Mouse (Mus musculus): ENCODE measurements around the gene S100a16. TPM values are rescaled to one million over a fixed set of nuclear protein-coding genes. Genes with fewer than 3 reads are reported as not detected.

S100a16 gene
- polyA plus RNA-seq, 1 experiment from 2014 or later, result 41.3 TPM

GRCm38 (mm10) chr3:90589947-90590346, 52.9 kb downstream of the S100a16 start, which contains the start of gene S100a2:
Gene S100a2, plus strand, starts transcription at chr3:90590247.
- 75% methylated on average over 8 of the region's 8 CpGs for WGBS (ENCODE audit: insufficient replicate concordance)
- H3K4me2 ChIP-seq (ENCODE audit: low read depth, low read length), result 0 out of 2 replicates have a peak within 1 kb of the TSS, but pooled peaks have one; percentile 1
- H3K9ac ChIP-seq (replicated peaks), result no peak within 1 kb of the TSS
- no peaks in the 10 kb centered on the region for H3K27me3 ChIP-seq (ENCODE audit: insufficient read depth, low read length)
- H3K27ac ChIP-seq (ENCODE audit: low read depth), result peak within 1 kb of the TSS; percentile 67
- TF ChIP-seq CTCF (IDR thresholded peaks at IDR 0.05; ENCODE audit: low read depth), result no peak
- TF ChIP-seq EP300 (IDR thresholded peaks at IDR 0.05; ENCODE audit: low read depth), result no peak
- DNase-seq (no peak), ATAC-seq (no peak)
- H3K36me3 ChIP-seq (replicated peaks; ENCODE audit: insufficient read depth, low read length), result no peaks in the 10 kb centered on the region
- H3K4me1 ChIP-seq (ENCODE audit: insufficient read depth), result peaks cover 10% of the 10 kb centered on the region; the same call in 1 of the 2 replicates
- H3K4me3 ChIP-seq (ENCODE audit: low read depth, low read length), result no peak within 1 kb of the TSS
- no peaks in the 10 kb centered on the region for H3K9me3 ChIP-seq (ENCODE audit: low read length)

Other genes with a start within 250 kb of the S100a16 start
- gene Gatad2b, start 244.1 kb upstream of the S100a16 start, polyA plus RNA-seq (2015; fragmentation: Nextera tagmentation; extraction: Ambion mirVana), result 2.3 and 3.1 TPM in 2 replicates
- gene Slc27a3, start 147.3 kb upstream of the S100a16 start, polyA plus RNA-seq (2015; fragmentation: Nextera tagmentation; extraction: Ambion mirVana), result 0.58 and 0.69 TPM in 2 replicates
- 4.0 and 4.6 TPM in 2 replicates for gene Ints3, start 103.6 kb upstream of the S100a16 start, polyA plus RNA-seq (2015; fragmentation: Nextera tagmentation; extraction: Ambion mirVana)
- 5.9 and 6.2 TPM in 2 replicates for gene Npr1, start 71.4 kb upstream of the S100a16 start, polyA plus RNA-seq (2015; fragmentation: Nextera tagmentation; extraction: Ambion mirVana)
- 23.1 and 27.6 TPM in 2 replicates for gene Ilf2, start 61.1 kb upstream of the S100a16 start, polyA plus RNA-seq (2015; fragmentation: Nextera tagmentation; extraction: Ambion mirVana)
- gene Snapin, start 46.2 kb upstream of the S100a16 start, polyA plus RNA-seq (2015; fragmentation: Nextera tagmentation; extraction: Ambion mirVana), result 23.6 and 24.2 TPM in 2 replicates
- gene Chtop, start 27.8 kb upstream of the S100a16 start, polyA plus RNA-seq (2015; fragmentation: Nextera tagmentation; extraction: Ambion mirVana), result 39.9 and 42.9 TPM in 2 replicates
- 116 and 118 TPM in 2 replicates for gene S100a1, start 22.9 kb upstream of the S100a16 start, polyA plus RNA-seq (2015; fragmentation: Nextera tagmentation; extraction: Ambion mirVana)
- 35.5 and 36.1 TPM in 2 replicates for gene S100a13, start 22.8 kb upstream of the S100a16 start, polyA plus RNA-seq (2015; fragmentation: Nextera tagmentation; extraction: Ambion mirVana)
- 0.09 TPM in 1 of 2 replicates, not detected in the other for gene S100a14, start 10.4 kb upstream of the S100a16 start, polyA plus RNA-seq (2015; fragmentation: Nextera tagmentation; extraction: Ambion mirVana)
- not detected in 2 replicates for gene S100a3, start 23.3 kb downstream of the S100a16 start, polyA plus RNA-seq (2015; fragmentation: Nextera tagmentation; extraction: Ambion mirVana)
- not detected in 2 replicates for gene S100a2, start 53.0 kb downstream of the S100a16 start, polyA plus RNA-seq (2015; fragmentation: Nextera tagmentation; extraction: Ambion mirVana)
- not detected in 2 replicates for gene Gm42674, start 64.7 kb downstream of the S100a16 start, polyA plus RNA-seq (2015; fragmentation: Nextera tagmentation; extraction: Ambion mirVana)
- gene S100a4, start 66.5 kb downstream of the S100a16 start, polyA plus RNA-seq (2015; fragmentation: Nextera tagmentation; extraction: Ambion mirVana), result 4.0 and 4.6 TPM in 2 replicates
- not detected in 2 replicates for gene S100a5, start 71.3 kb downstream of the S100a16 start, polyA plus RNA-seq (2015; fragmentation: Nextera tagmentation; extraction: Ambion mirVana)
- gene S100a6, start 75.6 kb downstream of the S100a16 start, polyA plus RNA-seq (2015; fragmentation: Nextera tagmentation; extraction: Ambion mirVana), result 49.1 and 55.6 TPM in 2 replicates
- not detected in 2 replicates for gene S100a7a, start 116.8 kb downstream of the S100a16 start, polyA plus RNA-seq (2015; fragmentation: Nextera tagmentation; extraction: Ambion mirVana)
- gene S100a8, start 131.7 kb downstream of the S100a16 start, polyA plus RNA-seq (2015; fragmentation: Nextera tagmentation; extraction: Ambion mirVana), result 3,883 and 4,059 TPM in 2 replicates
- 2,494 and 2,662 TPM in 2 replicates for gene S100a9, start 158.5 kb downstream of the S100a16 start, polyA plus RNA-seq (2015; fragmentation: Nextera tagmentation; extraction: Ambion mirVana)
- not detected in 2 replicates for gene Pglyrp4, start 189.7 kb downstream of the S100a16 start, polyA plus RNA-seq (2015; fragmentation: Nextera tagmentation; extraction: Ambion mirVana)
- not detected in 2 replicates for gene Gm5849, start 240.6 kb downstream of the S100a16 start, polyA plus RNA-seq (2015; fragmentation: Nextera tagmentation; extraction: Ambion mirVana)